ENCODE assay signal across 8 mouse cellular contexts in the genomic region with DNA sequence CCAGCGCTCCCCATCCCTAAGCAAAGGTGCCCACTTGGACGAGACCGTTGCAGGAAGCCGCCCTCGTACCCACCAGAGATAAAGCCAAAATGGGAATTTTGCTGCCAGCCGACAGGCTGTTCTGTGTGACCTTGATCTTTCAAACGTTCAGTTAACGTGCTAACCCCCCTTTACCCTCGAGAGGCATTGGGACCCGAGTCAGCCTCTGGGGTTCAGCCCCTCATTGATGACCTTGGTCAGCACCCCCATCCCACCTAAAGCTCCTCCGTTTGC. TPM values are rescaled to one million over a fixed set of nuclear protein-coding genes. Genes with fewer than 3 reads are reported as not detected.
A peak's percentile ranks its signal among the peaks of the same experiment; 100 is the strongest.
DNase-seq lines count a peak whose midpoint lies in the region; ATAC-seq and TF ChIP-seq lines count a peak whose summit lies in the region.

No protein-coding gene starts in this region.

- no peaks in the 10 kb centered on the region for H3K36me3 ChIP-seq in limb, embryonic 15.5 days
- H3K36me3 ChIP-seq in stomach, postnatal 0 days (ENCODE audit: control insufficient read depth, insufficient read depth, low read length) = no peaks in the 10 kb centered on the region

- H3K4me2 ChIP-seq in limb, embryonic 15.5 days = peak overlapping the region; percentile 86
- peak overlapping the region; percentile 86 for H3K4me2 ChIP-seq in stomach, postnatal 0 days (replicated peaks; ENCODE audit: low read depth)

- H3K27ac ChIP-seq in limb, embryonic 15.5 days = no peak overlapping the region
- H3K27ac ChIP-seq in stomach, postnatal 0 days (replicated peaks) = no peak overlapping the region

- H3K27me3 ChIP-seq in limb, embryonic 15.5 days = no peaks in the 10 kb centered on the region
- H3K27me3 ChIP-seq in stomach, postnatal 0 days (ENCODE audit: control insufficient read depth, insufficient read depth, low read length) = no peaks in the 10 kb centered on the region

- peak overlapping the region; percentile 79 for H3K4me3 ChIP-seq in limb, embryonic 15.5 days
- H3K4me3 ChIP-seq in stomach, postnatal 0 days (ENCODE audit: low read depth, low read length) = peak overlapping the region; percentile 50

- DNase-seq in adrenal gland, postnatal 25 days = peak; percentile 17
- DNase-seq in adrenal gland, postnatal 36 days = no peak
- peak; percentile 5 for DNase-seq in ovary, postnatal 14 days (ENCODE audit: low spot score)
- DNase-seq in ovary, postnatal 36 days (ENCODE audit: low spot score) = no peak
- DNase-seq in stomach, postnatal 0 days (ENCODE audit: low spot score) = no peak
- DNase-seq in cerebellum, adult 11-12 months = no peak
- no peak for DNase-seq in right cerebral cortex, adult 18-20 months

- TF ChIP-seq EP300 in stomach, postnatal 0 days (optimal IDR thresholded peaks at IDR 0.05) = no peak

- no peaks in the 10 kb centered on the region for H3K9me3 ChIP-seq in limb, embryonic 15.5 days
- H3K9me3 ChIP-seq in stomach, postnatal 0 days (ENCODE audit: control insufficient read depth, low read length) = no peaks in the 10 kb centered on the region

- WGBS in limb, embryonic 15.5 days = 11% methylated on average over 11 of the region's 11 CpGs
- 10% methylated on average over 11 of the region's 11 CpGs for WGBS in stomach, postnatal 0 days

- no peak for ATAC-seq in limb, embryonic 15.5 days (ENCODE audit: insufficient number of reproducible peaks, low FRiP score, low TSS enrichment, low read depth)
- ATAC-seq in stomach, postnatal 0 days (ENCODE audit: low FRiP score, low TSS enrichment) = no peak

- TF ChIP-seq CTCF in stomach, postnatal 0 days (IDR thresholded peaks at IDR 0.05; ENCODE audit: low read depth) = no peak

- H3K9ac ChIP-seq in limb, embryonic 15.5 days = peak overlapping the region; percentile 42; the same call in 1 of the 2 replicates
- peak overlapping the region; percentile 64 for H3K9ac ChIP-seq in stomach, postnatal 0 days (ENCODE audit: low read length)

- peaks cover 29% of the 10 kb centered on the region for H3K4me1 ChIP-seq in limb, embryonic 15.5 days
- H3K4me1 ChIP-seq in stomach, postnatal 0 days (replicated peaks; ENCODE audit: control insufficient read depth, insufficient read depth) = 0 out of 2 replicates have a peak, but pooled peaks cover 3% of the 10 kb centered on the region

RNA-seq across cellular contexts. Expression of gene Prex1, which starts 0.7 kb away (rescaled TPM):
- 14.0 and 14.1 TPM in 2 replicates for total RNA-seq in adrenal gland, postnatal 25 days (2021)
- 10 to 100 TPM; 13.5 to 18.8 TPM for total RNA-seq in adrenal gland, postnatal 36 days (2021)
- polyA plus RNA-seq in limb, embryonic 15.5 days (2015; fragmentation: Nextera tagmentation; extraction: Ambion mirVana) = 17.7 and 19.1 TPM in 2 replicates
- 12.0 and 12.8 TPM in 2 replicates for polyA plus RNA-seq in stomach, postnatal 0 days (2015; fragmentation: Nextera tagmentation; extraction: Ambion mirVana)

Comparison
In these comparisons a context has a peak if more than half of its experiments do, and no peak if none do; other contexts are left out.
1. DNase-seq: peak in adrenal gland, postnatal 25 days (single experiment) and ovary, postnatal 14 days (single experiment); none in adrenal gland, postnatal 36 days (0 of 2), ovary, postnatal 36 days (single experiment), stomach, postnatal 0 days (single experiment), cerebellum, adult 11-12 months (single experiment) and right cerebral cortex, adult 18-20 months (single experiment).